Mouse (Mus musculus) brain, adult 2 months (tissue): Measurements from ENCODE around the gene Rnase1.
"Not testable (repeated sequence)": the region's sequence is repeated elsewhere in the genome, so short reads cannot be mapped to it uniquely, and the experiment has no call there.

Experiments
- DNase-seq: peaks from one replicate; pipeline ENCODE4 v3.0.0; 2011; ENCODE audit warnings: low read depth, low spot score

Gene Rnase1

DNA sequence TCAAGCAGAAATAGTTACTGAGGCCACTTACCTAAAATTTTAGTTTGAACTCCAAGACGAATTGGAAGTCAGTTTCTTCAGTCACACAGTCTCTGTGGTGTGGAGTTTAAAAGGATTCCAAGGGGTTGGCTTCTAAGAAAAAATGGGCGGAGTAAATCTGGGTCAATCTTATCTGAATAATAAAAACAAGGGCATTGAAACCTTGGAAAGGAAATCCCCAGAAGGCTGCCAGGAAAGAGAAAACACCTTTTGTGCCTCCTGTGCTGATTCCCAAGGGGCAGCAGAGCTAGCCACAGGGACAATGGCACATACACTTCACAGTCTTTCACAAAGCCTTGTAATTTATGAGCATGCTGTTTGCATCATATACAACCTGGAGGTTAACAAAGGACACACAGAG, at the start of gene Rnase1:
Gene Rnase1 (minus strand): TSS at position 101 of the 400 bp plus-strand sequence.
- DNase-seq: no peak

GRCm38 (mm10) chr14:51195681-51196080, 49.1 kb upstream of the Rnase1 start:
- no peak for DNase-seq

GRCm38 (mm10) chr14:51181051-51181450, 34.5 kb upstream of the Rnase1 start:
- DNase-seq: not testable (repeated sequence)

DNA sequence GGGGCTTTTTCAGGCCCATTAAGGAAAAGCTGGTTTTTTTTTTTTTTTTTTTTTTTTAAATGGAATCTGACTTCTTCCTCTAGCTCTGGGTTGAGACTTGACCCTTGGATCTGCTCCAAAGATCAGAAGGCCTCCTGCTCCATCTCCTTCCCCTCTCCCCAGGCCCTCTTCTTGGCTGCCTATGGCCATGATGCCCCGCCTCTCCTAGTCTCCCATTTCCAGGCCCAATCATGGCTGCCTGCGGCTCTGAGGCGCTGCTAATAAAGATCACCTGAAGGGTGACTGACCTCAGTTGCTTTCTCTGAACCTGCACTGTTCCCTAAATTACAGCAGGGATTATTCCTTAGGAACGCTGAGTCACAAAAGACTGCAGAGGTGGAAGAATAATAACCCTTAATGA, 27.3 kb upstream of the Rnase1 start:
- DNase-seq: peak; percentile 6

GRCm38 (mm10) chr14:51172947-51173346, 26.4 kb upstream of the Rnase1 start:
- peak; percentile 33 for DNase-seq

- peak; percentile 25 for DNase-seq
Observed at GRCm38 (mm10) chr14:51172095-51172865, 25.7 kb upstream of the Rnase1 start.

DNA sequence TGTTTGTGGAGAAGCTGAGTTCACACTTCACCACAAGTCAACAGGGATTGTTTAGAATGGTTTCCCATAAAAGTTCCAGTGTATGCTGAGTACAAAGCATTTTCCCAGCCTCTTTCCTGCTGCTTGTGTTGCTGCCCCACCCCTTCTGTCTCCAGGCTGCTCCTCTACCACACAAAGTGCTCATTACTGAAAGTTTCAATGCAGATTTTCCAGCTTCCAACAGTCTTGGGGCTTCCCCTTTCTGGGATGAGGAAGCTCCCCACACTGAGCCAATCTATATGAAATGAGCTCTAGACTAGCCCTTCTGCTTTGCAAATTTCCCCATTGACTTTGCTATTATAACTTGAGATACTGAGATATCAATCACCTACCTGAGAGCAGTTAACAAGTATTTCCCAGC, 19.5 kb upstream of the Rnase1 start:
- DNase-seq: no peak

DNA sequence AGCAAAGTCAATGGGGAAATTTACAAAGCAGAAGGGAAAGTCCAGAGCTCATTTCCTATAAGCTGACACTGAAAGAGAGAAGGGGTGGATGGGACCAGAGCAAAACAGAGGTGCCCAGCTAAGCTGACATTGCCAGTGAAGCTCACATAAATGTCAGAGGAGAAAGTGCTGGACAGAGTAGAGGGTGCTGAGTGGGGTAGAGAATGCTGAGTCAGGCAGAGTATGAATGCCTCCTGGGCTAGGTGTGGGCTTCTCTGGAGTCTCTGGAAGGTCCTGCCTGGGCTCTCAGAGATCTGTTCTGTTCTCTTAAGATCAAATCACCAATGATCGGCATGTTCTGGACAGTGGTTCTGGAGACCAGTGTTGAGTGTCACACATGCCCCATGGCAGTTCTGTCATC, 18.9 kb upstream of the Rnase1 start:
- DNase-seq: no peak

- DNase-seq: not testable (repeated sequence)
Observed at GRCm38 (mm10) chr14:51163323-51163722, 16.7 kb upstream of the Rnase1 start.

DNA sequence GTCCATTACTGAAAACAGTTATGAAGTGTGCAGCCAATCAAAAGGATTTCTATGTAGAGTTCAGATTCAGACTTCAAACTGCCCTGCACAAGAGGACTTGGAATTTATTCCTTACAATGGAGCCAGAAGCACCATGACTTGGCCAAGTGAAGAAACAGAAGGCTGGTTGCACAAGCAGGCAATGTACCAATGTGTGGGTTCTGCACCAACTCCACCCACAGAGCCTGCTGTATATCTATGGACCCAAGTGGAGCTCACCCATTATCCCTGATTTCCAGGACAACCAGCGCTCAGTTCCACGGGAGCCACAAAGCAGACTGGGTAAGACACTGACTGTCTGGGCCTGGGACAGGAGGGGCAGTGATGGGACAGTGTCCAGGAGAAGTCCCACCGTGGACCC, 15.4 kb upstream of the Rnase1 start, which contains the start of gene Rnase2b:
Gene Rnase2b (plus strand): TSS at position 285 of the 400 bp plus-strand sequence.
- peak; percentile 21 for DNase-seq

DNA sequence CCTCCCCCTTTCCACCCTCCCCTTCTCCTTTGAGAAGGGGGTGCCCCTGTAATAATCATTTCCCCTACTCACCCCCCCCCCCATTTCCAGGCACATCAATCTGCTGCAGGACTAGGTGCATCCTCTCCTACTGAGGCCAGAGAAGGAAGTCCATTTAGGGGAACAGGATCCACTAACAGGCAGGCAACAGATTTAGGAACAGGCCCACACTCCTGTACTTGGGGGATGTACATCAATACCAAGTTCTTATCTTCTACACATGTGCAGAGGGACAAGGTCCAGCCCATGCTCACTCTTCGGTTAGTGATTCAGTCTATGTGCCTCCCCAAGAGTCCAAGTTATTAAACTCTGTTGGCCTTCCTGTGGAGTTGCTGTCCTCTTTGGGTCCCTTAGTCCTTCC, 10.5 kb upstream of the Rnase1 start:
- no peak for DNase-seq

DNA sequence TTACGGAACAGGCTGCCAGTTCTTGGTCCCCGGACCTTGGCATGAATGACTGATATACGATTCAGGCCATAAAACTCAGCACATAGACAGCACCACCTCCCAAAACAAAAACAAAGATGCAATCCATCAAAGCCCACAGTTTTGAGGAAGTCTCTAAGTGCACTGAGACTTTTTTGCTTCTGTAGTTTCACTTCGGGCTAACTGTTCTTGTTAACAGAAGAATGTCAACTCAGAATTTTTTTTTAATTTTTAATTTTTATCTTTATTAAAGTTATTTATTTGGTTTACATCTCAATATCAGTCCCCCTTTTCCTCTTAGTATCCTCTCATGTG, 10.1 kb upstream of the Rnase1 start:
- no peak for DNase-seq

- no peak for DNase-seq
Observed at GRCm38 (mm10) chr14:51156056-51156735, 9.6 kb upstream of the Rnase1 start.

- no peak for DNase-seq
Observed at GRCm38 (mm10) chr14:51152249-51152870, 5.8 kb upstream of the Rnase1 start.

DNA sequence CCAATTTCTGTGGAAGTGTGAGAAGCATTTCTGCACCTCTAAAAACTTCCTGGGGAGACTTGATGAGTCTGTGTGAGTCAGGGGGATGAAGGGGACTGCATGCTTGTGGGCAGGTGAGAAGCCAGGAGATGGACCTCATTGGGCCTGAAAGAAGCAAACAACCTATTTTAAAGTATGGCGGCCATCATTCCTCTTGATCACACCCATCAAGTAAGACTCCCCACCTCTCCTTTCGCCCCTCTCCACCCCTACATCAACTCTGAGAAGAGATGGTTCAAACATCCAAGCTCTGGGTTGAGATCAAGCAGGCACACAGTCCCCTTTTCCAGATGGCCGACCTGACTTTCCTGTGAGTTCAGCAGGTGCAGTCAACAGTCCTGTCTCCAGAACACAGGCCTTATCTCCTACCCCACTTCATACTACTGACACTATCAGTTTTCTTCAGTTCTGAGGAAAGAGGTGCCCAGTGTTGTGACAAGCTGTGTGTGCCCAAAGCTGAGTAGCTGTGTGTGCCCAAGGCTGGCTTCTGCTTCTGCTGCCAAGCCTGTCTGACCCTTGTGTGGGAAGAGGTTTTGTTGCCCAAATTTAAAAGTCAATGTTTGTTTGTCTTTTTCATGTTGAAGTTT, 3.7 kb upstream of the Rnase1 start:
- DNase-seq: no peak

DNA sequence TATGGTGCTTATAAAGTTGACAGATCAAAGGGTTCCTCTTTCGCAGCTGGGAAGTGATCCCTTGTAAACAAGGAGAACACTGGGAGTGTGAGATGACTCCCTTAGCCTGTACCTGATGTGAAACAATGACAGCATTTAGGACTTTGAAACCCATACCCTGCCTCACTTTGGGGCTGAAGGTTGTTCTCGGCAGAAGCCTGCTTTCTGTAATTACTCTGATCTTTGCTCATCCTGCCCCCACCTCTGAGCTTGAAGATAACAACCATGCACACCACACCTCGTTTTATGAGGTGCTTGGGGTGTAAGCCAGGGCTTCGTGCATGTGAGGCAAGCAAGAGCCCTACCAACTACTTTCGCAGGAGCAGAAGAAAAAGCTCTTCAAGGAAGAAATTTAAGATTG, 2.6 kb upstream of the Rnase1 start:
- DNase-seq: no peak

DNA sequence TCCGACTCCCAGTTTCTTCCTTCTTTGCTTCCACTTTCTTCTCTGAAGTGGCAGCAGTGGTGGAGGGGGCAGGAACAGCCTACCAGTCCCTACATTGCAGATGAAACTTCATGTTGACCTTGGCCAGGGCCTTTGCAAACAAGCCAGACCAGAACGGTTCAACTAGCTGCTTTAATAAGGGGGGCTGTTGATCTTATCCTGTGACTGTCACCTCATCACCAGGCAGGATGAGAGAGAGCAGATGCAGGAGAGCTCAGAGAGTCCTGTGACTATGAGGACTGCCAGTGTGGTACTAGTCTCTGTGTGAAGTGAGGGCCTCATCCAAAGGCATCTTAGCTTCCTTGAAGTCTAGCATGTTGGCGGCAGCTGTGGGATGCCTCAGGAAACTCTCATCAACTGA, 1.4 kb upstream of the Rnase1 start:
- no peak for DNase-seq

GRCm38 (mm10) chr14:51145521-51145920, 1.1 kb downstream of the Rnase1 start:
- peak; percentile 41 for DNase-seq

DNA sequence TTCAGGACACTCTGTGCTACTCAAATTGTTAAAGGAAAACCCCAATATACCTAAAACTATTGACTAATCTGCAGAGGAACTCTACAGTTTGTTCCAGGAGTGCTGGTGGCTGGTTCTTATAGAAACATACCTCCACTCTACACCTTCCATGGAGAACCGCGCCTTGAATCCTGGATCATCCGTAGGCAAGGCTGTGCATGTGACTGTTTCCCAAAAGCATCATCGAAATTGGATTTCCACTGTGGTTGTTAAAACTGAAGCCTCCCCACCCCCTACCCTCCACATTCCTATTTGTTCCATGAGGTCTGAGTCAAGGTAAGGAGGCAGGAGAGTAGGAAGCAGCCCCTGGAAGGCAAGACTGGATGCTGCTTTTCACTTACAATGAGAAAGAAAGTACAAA, 2.1 kb downstream of the Rnase1 start:
- no peak for DNase-seq

DNA sequence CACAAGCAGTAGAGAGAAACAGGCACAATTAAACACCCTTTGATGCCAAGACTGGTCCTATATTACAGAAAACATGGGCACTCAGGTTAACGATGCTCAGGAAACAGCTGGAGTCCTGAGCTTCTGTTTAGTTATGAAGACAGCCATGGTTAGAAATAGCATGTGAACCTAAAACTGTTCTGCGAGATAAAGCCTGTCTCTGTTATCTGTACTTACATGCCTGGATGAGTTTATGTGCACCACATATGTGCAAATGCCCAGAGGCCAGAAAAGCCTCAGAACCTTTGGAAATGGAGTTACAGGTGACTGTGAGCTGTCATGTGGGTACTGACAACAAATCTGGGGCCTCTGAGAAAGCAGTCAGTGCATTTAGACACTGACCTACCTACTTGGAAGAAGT, 2.6 kb downstream of the Rnase1 start:
- no peak for DNase-seq

DNA sequence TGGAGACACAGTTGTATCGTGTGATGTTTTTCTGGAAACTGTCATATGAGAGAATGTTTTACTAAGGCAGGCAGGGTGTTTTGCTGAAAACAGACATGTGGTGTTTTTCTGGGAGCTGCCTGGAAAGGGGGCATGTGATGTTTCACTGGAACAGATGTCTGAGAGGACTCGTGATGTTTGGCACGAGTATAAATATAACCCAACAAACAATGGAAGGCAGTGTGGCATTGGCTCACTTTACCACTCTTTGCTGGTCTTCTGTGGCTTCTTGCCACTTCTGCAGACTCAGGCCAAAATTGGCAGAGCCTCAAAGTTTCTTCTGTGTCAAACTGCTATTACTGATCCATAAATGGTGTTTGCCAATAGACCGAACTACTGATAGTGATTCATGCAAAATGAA, 3.3 kb downstream of the Rnase1 start:
- DNase-seq: peak; percentile 88

GRCm38 (mm10) chr14:51142568-51142967, 4.0 kb downstream of the Rnase1 start:
- no peak for DNase-seq
